Mouse (Mus musculus) hindbrain, embryonic 16.5 days (tissue): ENCODE data around the gene Snorc. TPM values are rescaled to one million over a fixed set of nuclear protein-coding genes. Genes with fewer than 3 reads are reported as not detected.

ENCODE experiments used
- ATAC-seq: fragments of 200-750 bp; cut with Nextera tagmentation; 2 replicates; pipeline ENCODE4 v1.8.0; 2017; ENCODE audit warnings: moderate TSS enrichment, moderate library complexity
- H3K27ac ChIP-seq: fragments of 300-500 bp; sonication (generic); 2 replicates; pipeline ENCODE4 v1.5.1; 2014; ENCODE audit warnings: low read depth, mild to moderate bottlenecking, control low read depth, low read length, moderate library complexity
- H3K27me3 ChIP-seq: fragments of 300-500 bp; sonication (generic); replicated peaks from 2 replicates; pipeline ENCODE4 v1.6.1; 2014; ENCODE audit warnings: low read length; ENCODE audit not compliant: control insufficient read depth, insufficient read depth
- H3K36me3 ChIP-seq: fragments of 300-500 bp; sonication (generic); 2 replicates; pipeline ENCODE4 v1.6.1; 2014; ENCODE audit warnings: mild to moderate bottlenecking, low read length, moderate library complexity, mixed read lengths; ENCODE audit not compliant: control insufficient read depth, insufficient read depth
- H3K4me1 ChIP-seq: fragments of 300-500 bp; sonication (generic); 2 replicates; pipeline ENCODE4 v1.6.1; 2014; ENCODE audit warnings: low read depth, low read length; ENCODE audit not compliant: control insufficient read depth, insufficient read depth
- H3K4me2 ChIP-seq: fragments of 300-500 bp; sonication (generic); 2 replicates; pipeline ENCODE4 v1.6.1; 2014; ENCODE audit warnings: mild to moderate bottlenecking, low read length, control low read depth, moderate library complexity
- H3K4me3 ChIP-seq: fragments of 300-500 bp; sonication (generic); 2 replicates; pipeline ENCODE4 v1.5.1; 2014; ENCODE audit warnings: mild to moderate bottlenecking, low read length, control low read depth, moderate library complexity
- H3K9ac ChIP-seq: fragments of 300-500 bp; sonication (generic); 2 replicates; pipeline ENCODE4 v1.6.1; 2014; ENCODE audit warnings: low read depth, mild to moderate bottlenecking, control low read depth, low read length, moderate library complexity
- H3K9me3 ChIP-seq: fragments of 300-500 bp; sonication (generic); 2 replicates; pipeline ENCODE4 v1.6.1; 2014; ENCODE audit warnings: mild to moderate bottlenecking, low read length, moderate library complexity; ENCODE audit not compliant: control insufficient read depth
- WGBS: fragments of 180-500 bp; shearing (Covaris S2); extraction: QIAGEN DNeasy Blood & Tissue Kit; methylation state at CpG from one replicate; pipeline ENCODE4 v1.1.7; 2014; 5-methylcytosine and 5-hydroxymethylcytosine counted together
- polyA plus RNA-seq: library from polyadenylated mRNA; unstranded; fragments of >200 nt; fragmentation: Nextera tagmentation; extraction: Ambion mirVana; gene quantifications from 2 replicates; pipeline ENCODE4 v1.2.1, GENCODE M21; 2015

The Snorc gene
- polyA plus RNA-seq, 1 experiment from 2014 or later: 1.2 TPM

DNA sequence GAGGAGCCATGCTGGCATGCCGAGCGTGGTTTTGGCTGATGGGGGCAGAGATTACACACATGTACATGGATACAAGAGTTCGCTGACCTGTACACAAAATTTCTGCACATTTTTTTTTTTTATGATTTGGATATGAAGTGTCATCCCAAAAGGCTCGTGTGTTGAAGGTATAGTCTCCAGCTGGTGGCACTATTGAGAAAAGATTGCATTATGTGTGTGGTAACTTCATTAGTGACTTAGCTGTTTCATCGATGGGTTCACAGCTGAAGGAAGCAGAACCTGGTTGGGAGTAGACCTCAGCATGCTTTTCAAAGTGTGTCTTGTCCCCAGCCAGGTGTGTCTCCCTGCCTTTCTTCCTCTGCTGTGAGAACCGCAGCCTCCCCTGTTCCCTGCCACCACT lies 1.8 kb upstream of the Snorc start:
- no peaks in the 10 kb centered on the region for H3K4me1 ChIP-seq
- H3K9me3 ChIP-seq: no peaks in the 10 kb centered on the region
- H3K36me3 ChIP-seq: no peaks in the 10 kb centered on the region
- WGBS: 78% methylated on average over 6 of the region's 6 CpGs
- H3K27ac ChIP-seq: no peak overlapping the region
- no peak overlapping the region for H3K4me2 ChIP-seq
- no peak overlapping the region for H3K9ac ChIP-seq
- H3K27me3 ChIP-seq: no peaks in the 10 kb centered on the region
- ATAC-seq: no peak
- H3K4me3 ChIP-seq: no peak overlapping the region

DNA sequence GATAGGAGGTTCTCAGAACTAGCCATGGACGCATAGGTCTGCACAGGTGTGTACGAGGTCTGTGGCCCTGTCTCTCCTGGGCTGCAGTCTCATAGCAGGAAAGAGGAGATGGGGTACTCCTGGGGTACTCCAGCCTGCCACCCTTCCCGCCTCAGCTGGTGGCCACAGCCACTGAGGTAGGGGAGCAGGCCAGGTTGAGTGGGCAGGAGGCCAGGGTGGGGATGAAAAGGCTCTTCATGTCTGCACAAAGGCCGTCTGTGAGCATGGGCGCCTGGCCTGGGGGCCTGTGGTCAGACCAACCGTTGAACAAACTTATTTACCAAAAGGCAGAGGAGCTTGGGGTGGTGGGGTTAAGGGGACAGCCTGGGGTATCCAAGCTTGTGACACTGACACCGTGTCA lies 1.8 kb downstream of the Snorc start:
- 77% methylated on average over 7 of the region's 7 CpGs for WGBS
- Histone ChIP-seq H3K4me1 (peaks cover 9% of the 10 kb centered on the region; the same call in 1 of the 2 replicates), H3K36me3 (no peaks in the 10 kb centered on the region), H3K27ac (no peak overlapping the region), H3K27me3 (peaks cover 4% of the 10 kb centered on the region; the same call in 1 of the 2 replicates), H3K9ac (no peak overlapping the region), H3K4me3 (no peak overlapping the region), H3K9me3 (no peaks in the 10 kb centered on the region), H3K4me2 (no peak overlapping the region)
- ATAC-seq: no peak

DNA sequence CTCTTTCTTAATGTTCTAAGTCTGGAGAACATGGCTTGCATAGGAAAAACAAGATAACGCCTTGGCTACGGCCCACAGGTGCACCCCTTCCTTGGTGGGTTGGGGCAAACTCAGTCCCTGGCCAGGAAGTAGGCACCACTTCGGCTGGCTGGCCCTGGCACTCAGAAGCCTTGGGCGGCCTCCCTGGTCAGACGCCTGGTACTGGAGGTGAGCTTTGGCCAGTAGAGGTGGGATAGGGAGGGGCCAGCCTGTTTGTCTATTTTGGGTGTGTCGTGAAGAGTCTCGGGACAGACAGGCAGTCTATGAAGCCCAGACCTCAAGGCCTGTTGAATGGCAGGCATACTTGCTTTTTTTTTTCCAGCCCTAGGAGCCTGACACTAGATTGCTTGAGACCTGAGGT lies 2.5 kb downstream of the Snorc start:
- Histone ChIP-seq H3K27ac (no peak overlapping the region), H3K36me3 (no peaks in the 10 kb centered on the region), H3K9ac (no peak overlapping the region), H3K27me3 (peaks cover 4% of the 10 kb centered on the region; the same call in 1 of the 2 replicates), H3K4me3 (no peak overlapping the region), H3K4me2 (no peak overlapping the region), H3K9me3 (no peaks in the 10 kb centered on the region), H3K4me1 (peaks cover 9% of the 10 kb centered on the region; the same call in 1 of the 2 replicates)
- no peak for ATAC-seq
- WGBS: 94% methylated on average over 7 of the region's 7 CpGs

DNA sequence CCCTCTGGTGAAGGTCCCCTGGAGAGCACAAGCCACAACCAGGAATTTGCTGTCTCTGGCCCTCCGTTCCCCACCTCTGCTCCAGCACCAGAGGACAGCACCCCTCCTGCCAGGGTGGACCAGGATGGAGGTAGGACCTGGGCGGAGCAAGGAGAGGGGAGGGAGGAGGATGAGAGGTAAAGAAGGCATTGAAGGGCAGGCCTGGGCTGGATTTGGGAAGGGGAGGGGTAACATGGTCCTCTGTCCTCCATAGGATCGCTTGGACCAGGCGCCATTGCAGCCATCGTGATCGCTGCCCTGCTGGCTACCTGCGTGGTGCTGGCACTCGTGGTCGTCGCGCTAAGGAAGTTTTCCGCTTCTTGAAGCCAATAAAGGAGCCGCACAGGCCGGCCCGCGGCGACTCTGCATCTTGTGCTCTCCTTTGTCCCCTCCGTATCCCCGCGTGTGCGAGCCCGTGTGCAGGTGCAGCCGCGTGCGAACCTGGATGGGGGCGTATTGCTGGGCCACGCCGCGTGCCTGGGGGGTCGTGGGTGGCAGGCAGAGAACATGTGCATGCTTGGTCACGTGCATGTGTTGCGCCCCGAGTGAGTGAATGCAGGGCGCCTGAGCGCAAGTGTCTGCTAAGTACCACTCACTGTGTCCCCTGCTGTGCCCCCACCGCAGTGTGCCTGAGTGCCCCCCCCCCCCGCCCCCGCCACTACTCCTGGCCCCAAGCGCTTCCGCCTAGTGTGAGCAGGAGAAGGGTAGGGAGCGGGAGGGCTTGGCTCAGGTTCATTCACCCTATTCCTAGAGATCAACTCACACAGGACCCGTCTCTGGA lies 5.2 kb downstream of the Snorc start:
- Histone ChIP-seq H3K36me3 (no peaks in the 10 kb centered on the region), H3K4me1 (peaks cover 9% of the 10 kb centered on the region; the same call in 1 of the 2 replicates), H3K9ac (peak overlapping the region; percentile 62), H3K4me3 (peak overlapping the region; percentile 42), H3K9me3 (no peaks in the 10 kb centered on the region), H3K27me3 (peaks cover 4% of the 10 kb centered on the region; the same call in 1 of the 2 replicates), H3K27ac (no peak overlapping the region), H3K4me2 (peak overlapping the region; percentile 89)
- ATAC-seq: peak; percentile 57
- WGBS: 2% methylated on average over 40 of the region's 42 CpGs

DNA sequence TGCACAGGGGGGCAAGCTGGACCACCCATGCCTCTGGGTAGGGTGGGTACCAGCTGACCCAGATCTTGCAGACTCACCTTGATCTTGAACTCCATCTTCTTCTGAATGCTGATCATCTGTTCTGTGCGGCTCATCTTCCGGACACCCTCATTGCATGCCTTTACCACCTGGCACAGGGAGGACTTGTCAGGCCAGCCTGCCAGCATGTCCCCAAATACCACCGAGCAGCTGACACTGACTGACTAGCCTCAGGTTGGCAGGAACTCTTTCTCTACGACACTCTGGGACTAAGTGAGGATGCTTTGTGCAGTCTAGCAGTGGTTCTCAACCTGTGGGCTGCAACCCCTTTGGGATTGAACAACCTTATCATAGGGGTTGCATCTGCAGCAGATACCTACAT lies 12.5 kb downstream of the Snorc start:
- no peak overlapping the region for H3K4me3 ChIP-seq
- H3K9ac ChIP-seq: no peak overlapping the region
- 78% methylated on average over 4 of the region's 4 CpGs for WGBS
- H3K27ac ChIP-seq: no peak overlapping the region
- ATAC-seq: no peak
- H3K36me3 ChIP-seq: 0 out of 2 replicates have a peak, but pooled peaks cover 2% of the 10 kb centered on the region
- no peak overlapping the region for H3K4me2 ChIP-seq
- no peaks in the 10 kb centered on the region for H3K9me3 ChIP-seq
- H3K27me3 ChIP-seq: no peaks in the 10 kb centered on the region
- no peaks in the 10 kb centered on the region for H3K4me1 ChIP-seq

DNA sequence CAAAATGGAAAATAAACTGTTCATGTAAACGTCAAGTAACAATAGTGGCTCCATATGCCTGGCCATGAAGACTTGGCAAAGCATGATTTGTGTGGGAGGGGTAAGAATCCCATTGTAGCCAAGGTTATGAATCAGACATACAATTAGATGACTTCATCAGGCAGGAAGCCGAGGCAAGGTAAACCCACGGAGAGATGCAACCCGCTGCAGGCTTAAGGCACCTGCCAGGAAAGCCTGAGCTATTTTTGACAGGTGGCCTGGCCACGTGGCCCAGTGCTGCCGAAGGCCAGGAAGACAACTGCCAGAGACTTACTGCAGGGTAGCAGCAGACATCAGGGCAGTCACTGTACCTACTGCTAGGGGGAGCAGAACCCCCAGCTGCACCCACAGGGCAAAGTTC lies 16.3 kb downstream of the Snorc start:
- no peak overlapping the region for H3K4me2 ChIP-seq
- no peaks in the 10 kb centered on the region for H3K27me3 ChIP-seq
- no peak overlapping the region for H3K4me3 ChIP-seq
- 60% methylated on average over 6 of the region's 6 CpGs for WGBS
- H3K36me3 ChIP-seq: 0 out of 2 replicates have a peak, but pooled peaks cover 2% of the 10 kb centered on the region
- H3K9me3 ChIP-seq: no peaks in the 10 kb centered on the region
- no peaks in the 10 kb centered on the region for H3K4me1 ChIP-seq
- H3K27ac ChIP-seq: no peak overlapping the region
- no peak overlapping the region for H3K9ac ChIP-seq
- no peak for ATAC-seq

DNA sequence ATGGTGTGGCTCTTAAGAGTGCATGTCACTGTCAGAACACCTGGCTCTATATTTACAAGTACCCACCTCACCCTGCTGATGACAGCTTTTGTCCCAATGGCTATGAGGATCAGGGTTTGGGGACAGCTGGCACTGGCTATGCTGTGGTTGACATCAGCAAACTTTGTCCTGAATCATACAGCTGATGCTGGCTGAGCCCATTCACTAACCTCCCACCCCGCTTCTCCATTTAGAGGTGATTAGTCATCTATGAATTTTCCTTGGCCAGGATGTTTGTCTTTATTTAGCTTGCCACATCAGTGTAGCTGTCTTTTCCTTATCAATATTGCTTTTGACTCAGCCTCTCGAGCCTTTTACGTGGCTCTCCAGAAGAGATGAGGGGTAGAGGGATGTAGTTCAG lies 22.2 kb downstream of the Snorc start:
- H3K9ac ChIP-seq: no peak overlapping the region
- H3K4me1 ChIP-seq: no peaks in the 10 kb centered on the region
- H3K36me3 ChIP-seq: no peaks in the 10 kb centered on the region
- WGBS: 87% methylated on average over 3 of the region's 3 CpGs
- H3K27me3 ChIP-seq: no peaks in the 10 kb centered on the region
- no peak overlapping the region for H3K4me3 ChIP-seq
- H3K4me2 ChIP-seq: no peak overlapping the region
- H3K9me3 ChIP-seq: no peaks in the 10 kb centered on the region
- ATAC-seq: no peak
- H3K27ac ChIP-seq: no peak overlapping the region

DNA sequence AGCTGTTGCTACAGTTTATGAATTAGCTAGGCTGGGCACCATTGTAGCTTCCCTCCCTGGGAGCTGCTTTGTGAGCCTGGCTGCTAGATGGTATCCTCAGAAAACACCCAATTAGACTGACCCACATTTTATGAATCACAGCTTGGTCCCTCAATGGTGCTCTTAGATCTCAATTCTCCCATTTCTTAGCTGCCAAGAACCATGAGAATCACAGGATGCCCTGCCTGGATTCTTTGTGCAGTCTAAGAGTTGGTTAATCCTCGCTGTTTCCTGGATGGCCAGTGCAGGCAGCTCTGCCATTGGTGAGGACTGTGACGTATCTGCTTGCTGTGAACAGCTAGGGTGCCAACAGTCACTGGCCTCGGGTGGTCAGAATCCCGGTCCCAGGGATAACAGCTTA lies 23.5 kb downstream of the Snorc start:
- H3K9ac ChIP-seq: no peak overlapping the region
- WGBS: 78% methylated on average over 4 of the region's 4 CpGs
- H3K4me2 ChIP-seq: no peak overlapping the region
- H3K4me3 ChIP-seq: no peak overlapping the region
- H3K27me3 ChIP-seq: no peaks in the 10 kb centered on the region
- no peaks in the 10 kb centered on the region for H3K36me3 ChIP-seq
- H3K9me3 ChIP-seq: no peaks in the 10 kb centered on the region
- no peak for ATAC-seq
- H3K4me1 ChIP-seq: no peaks in the 10 kb centered on the region
- no peak overlapping the region for H3K27ac ChIP-seq

DNA sequence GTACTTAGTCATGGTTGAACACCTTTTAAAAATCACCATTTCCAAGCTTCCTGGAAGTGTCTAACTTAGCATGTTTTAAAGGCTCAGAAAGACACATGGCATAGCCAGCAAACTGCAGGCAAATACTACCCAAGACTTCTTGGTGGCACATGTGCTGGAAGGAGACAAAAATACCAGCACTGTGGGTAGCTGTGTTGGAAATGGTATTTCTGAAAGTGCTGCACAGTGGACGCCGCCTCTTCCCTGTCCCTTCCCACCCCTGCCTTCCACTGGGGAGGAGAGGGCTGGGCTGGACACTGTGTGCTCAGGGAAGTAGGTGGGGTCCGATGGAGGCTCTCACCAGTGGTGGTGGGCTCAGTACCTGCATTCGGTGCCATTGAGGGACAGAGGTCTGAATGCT lies 35.5 kb downstream of the Snorc start:
- 90% methylated on average over 4 of the region's 4 CpGs for WGBS
- no peaks in the 10 kb centered on the region for H3K36me3 ChIP-seq
- H3K27me3 ChIP-seq: peaks cover 5% of the 10 kb centered on the region; the same call in 1 of the 2 replicates
- ATAC-seq: no peak
- H3K4me1 ChIP-seq: peaks cover 10% of the 10 kb centered on the region; the same call in 1 of the 2 replicates
- no peaks in the 10 kb centered on the region for H3K9me3 ChIP-seq
- H3K4me3 ChIP-seq: no peak overlapping the region
- no peak overlapping the region for H3K9ac ChIP-seq
- H3K27ac ChIP-seq: no peak overlapping the region
- H3K4me2 ChIP-seq: no peak overlapping the region
